Mouse (Mus musculus) left cerebral cortex, postnatal 36 days (tissue): Measurements from ENCODE around the gene Mrgpra2a. TPM values are rescaled to one million over a fixed set of nuclear protein-coding genes. Genes with fewer than 3 reads are reported as not detected.
"Not testable (repeated sequence)": the region's sequence is repeated elsewhere in the genome, so short reads cannot be mapped to it uniquely, and the experiment has no call there.

ENCODE experiments used
- DNase-seq, 2 experiments: peaks; one replicate each; pipeline ENCODE4 v3.0.0; 2021 to 2022; ENCODE audit warnings: low spot score in 2 of 2, mixed read lengths in 1 of 2
- intact Hi-C: fragments of 180-260 bp; cut with DNase I; formaldehyde crosslinking; loops from one replicate; pipeline ENCODE4 v1.15.1; 2025
- total RNA-seq, 2 experiments: library from RNA; stranded (reverse); gene quantifications; 2 replicates each; pipeline ENCODE4 v1.2.3; 2021

Mrgpra2a gene
- not detected for total RNA-seq

DNA sequence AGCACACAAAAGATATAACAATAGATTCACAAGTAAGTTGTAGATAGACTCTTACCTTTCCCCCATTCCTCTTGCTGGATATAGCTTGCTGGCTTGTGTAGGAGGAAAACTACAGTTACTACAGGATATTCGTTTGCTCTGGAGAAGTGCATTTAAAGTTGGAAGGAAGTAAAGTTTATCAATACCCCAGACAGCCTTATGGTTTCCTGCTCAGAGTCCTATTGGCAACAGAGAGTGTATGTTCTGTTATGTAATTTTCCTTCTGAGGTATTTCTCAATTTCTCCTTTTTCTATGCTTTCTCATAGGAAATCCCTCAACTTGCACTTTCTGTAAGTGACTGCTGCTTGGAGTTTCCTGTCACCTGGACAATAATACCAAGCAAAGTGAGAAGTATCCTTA is at the start of gene Mrgpra2a:
Gene Mrgpra2a, minus strand, starts transcription at position 125 of the 400 bp plus-strand sequence.
- intact Hi-C loops, DNase-seq: not testable (repeated sequence)

DNA sequence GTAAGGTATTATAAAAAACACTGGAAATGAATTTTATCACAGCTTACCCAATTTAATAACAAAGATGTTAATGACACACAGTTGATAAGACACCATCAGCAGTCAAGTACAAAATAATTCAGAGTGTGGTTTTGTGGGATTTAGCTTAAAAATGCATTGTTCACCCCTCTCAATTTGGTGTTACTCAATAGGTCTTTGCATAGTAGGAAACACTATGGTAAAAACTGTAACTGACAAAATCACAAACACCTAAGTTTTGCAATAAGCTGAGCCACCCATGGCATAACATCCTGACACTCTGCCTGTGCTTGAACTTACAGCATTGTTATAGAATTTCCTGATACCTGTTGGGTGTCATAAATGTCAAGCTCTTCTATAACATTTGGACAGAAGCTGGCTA is 39.3 kb upstream of the Mrgpra2a start:
- intact Hi-C loops, DNase-seq: not testable (repeated sequence)

DNA sequence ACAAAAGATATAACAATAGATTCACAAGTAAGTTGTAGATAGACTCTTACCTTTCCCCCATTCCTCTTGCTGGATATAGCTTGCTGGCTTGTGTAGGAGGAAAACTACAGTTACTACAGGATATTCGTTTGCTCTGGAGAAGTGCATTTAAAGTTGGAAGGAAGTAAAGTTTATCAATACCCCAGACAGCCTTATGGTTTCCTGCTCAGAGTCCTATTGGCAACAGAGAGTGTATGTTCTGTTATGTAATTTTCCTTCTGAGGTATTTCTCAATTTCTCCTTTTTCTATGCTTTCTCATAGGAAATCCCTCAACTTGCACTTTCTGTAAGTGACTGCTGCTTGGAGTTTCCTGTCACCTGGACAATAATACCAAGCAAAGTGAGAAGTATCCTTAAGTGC is 37.5 kb upstream of the Mrgpra2a start:
- DNase-seq, intact Hi-C loops: not testable (repeated sequence)

DNA sequence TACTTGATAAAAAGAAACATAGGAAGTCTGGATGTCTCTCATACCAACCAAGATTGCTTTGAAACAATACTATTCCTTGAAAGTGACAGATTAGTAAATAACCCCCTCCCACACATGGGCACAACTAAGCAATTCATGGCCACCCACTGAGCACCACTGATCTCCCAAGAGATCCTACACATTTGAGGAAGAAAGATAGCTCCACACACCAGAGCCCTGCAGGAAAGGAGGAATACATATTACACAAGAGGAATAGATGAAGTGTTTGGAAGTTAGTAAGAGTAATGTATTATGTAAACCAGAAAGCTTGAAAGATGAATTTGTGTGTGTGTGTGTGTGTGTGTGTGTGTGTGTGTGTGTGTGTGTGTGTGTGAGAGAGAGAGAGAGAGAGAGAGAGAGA is 31.2 kb upstream of the Mrgpra2a start:
- intact Hi-C loops, DNase-seq: not testable (repeated sequence)

DNA sequence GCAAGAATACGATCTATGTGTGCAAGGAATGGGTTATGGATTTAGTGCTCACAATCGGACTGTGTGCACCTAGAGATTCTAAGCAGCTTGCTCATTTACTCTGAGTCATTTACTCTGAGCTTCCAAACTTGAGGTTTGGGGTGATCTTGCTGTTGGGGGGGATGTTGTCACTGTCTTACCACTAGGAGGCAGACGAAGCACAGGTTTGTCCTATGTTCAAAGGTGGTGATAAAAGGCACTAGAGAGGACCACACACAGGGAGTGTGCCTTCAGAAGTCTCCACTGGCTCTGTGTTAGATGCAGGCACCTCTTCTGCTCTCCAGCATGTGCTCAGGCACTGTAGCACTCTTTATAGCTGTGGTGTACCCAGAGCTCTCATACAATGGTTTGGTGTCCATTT is 22.0 kb upstream of the Mrgpra2a start:
- DNase-seq, intact Hi-C loops: not testable (repeated sequence)

DNA sequence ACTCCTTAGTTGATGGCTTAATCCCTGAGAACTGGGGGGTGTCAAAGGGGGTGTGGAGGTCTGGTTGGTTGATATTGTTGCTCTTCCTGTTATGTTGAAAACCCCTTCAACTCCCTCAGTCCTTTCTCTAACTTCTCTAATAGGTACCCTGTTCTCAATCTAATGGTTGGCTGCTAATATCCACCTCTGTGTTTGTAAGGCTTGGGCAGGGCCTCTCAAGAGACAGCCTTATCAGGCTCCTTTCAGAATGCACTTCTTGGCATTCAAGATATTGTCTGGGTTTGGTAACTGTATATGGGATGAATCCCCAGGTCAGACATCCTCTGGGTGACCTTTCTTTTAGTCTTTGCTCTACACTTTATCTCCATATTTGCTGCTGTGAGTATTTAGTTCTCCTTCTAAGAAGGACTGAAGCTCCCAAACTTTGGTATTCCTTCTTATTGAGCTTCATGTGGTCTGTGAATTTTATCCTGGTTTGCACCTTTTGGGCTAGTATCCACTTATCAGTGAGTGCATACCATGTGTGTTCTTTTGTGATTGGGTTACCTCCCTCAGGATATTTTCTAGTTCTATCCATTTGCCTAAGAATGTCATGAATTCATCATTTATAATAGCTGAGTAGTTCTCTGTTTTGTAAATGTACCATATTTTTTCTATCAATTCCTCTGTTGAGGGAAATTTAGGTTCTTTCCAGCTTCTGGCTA is 13.5 kb upstream of the Mrgpra2a start:
- DNase-seq, intact Hi-C loops: not testable (repeated sequence)

DNA sequence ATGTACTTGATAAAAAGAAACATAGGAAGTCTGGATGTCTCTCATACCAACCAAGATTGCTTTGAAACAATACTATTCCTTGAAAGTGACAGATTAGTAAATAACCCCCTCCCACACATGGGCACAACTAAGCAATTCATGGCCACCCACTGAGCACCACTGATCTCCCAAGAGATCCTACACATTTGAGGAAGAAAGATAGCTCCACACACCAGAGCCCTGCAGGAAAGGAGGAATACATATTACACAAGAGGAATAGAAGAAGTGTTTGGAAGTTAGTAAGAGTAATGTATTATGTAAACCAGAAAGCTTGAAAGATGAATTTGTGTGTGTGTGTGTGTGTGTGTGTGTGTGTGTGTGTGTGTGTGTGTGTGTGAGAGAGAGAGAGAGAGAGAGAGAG is 6.2 kb downstream of the Mrgpra2a start:
- intact Hi-C loops, DNase-seq: not testable (repeated sequence)

DNA sequence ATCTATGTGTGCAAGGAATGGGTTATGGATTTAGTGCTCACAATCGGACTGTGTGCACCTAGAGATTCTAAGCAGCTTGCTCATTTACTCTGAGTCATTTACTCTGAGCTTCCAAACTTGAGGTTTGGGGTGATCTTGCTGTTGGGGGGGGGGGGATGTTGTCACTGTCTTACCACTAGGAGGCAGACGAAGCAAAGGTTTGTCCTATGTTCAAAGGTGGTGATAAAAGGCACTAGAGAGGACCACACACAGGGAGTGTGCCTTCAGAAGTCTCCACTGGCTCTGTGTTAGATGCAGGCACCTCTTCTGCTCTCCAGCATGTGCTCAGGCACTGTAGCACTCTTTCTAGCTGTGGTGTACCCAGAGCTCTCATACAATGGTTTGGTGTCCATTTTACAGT is 15.5 kb downstream of the Mrgpra2a start:
- intact Hi-C loops, DNase-seq: not testable (repeated sequence)

DNA sequence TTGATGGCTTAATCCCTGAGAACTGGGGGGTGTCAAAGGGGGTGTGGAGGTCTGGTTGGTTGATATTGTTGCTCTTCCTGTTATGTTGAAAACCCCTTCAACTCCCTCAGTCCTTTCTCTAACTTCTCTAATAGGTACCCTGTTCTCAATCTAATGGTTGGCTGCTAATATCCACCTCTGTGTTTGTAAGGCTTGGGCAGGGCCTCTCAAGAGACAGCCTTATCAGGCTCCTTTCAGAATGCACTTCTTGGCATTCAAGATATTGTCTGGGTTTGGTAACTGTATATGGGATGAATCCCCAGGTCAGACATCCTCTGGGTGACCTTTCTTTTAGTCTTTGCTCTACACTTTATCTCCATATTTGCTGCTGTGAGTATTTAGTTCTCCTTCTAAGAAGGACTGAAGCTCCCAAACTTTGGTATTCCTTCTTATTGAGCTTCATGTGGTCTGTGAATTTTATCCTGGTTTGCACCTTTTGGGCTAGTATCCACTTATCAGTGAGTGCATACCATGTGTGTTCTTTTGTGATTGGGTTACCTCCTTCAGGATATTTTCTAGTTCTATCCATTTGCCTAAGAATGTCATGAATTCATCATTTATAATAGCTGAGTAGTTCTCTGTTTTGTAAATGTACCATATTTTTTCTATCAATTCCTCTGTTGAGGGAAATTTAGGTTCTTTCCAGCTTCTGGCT is 24.0 kb downstream of the Mrgpra2a start:
- DNase-seq, intact Hi-C loops: not testable (repeated sequence)

DNA sequence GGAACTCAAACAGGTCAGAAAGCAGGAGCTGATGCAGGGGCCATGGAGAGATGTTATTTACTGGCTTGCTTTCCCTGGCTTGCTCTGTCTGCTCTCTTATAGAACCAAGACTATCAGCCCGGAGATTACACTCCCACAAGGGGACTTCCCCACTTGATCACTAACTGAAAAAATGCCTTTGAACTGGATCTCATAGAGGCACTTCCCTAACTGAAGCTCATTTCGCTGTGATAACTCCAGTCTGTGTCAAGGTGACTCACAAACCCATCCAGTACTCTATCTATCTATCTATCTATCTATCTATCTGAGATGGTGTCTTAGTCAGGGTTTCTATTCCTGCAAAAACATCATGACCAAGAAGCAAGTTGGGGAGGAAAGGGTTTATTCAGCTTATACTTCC is 41.3 kb downstream of the Mrgpra2a start:
- DNase-seq = no peak
- intact Hi-C loops = no loop called here

DNA sequence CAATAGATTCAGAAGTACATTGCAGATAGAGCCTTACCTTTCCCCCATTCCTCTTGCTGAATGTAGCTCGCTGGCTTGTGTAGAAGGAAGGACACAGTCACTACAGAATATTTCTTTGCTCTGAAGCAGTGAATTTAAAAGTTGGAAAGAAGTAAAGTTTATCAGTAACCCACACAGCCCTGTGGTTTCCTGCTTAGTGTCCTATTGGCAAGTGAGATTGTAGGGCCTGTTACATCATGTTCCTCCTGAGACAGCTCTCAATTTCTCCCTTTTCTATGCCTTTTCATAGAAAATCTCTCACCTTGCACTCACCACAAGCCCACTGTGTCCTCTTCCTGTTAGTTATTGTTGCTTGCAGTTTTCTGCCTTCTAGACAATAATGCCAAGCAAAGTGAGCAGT is 42.4 kb downstream of the Mrgpra2a start:
- no peak for DNase-seq
- intact Hi-C loops = no loop called here

DNA sequence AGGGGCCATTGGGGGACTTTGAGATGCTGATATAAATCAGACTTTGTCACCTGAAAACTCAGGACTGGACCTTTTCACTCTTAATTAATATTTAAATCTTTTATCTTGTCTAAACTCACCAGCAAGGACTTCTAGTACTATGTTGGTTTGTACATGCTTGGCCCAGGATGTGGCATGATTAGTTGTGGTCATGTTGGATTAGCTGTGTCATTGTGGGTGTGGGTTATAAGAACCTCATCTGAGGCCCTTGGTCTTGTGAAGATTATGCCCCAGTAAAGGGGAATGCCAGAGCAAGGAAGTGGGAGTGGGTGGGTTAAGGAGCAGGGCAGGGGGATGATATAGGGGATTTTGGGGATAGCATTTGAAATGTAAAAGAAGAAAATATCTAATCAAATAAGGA is 50.8 kb downstream of the Mrgpra2a start:
- intact Hi-C loops = no loop called here
- no peak for DNase-seq

Other genes with a start within 250 kb of the Mrgpra2a start
- gene Mrgpra6, start 247.2 kb downstream of the Mrgpra2a start, total RNA-seq = not detected
- gene Mrgpra9, start 199.3 kb downstream of the Mrgpra2a start, total RNA-seq = not detected
- gene Mrgpra1, start 97.9 kb downstream of the Mrgpra2a start, total RNA-seq = not detected
- gene Mrgpra2b, start 76.7 kb upstream of the Mrgpra2a start, total RNA-seq = not detected
- not detected for gene Mrgpra3, start 149.2 kb upstream of the Mrgpra2a start, total RNA-seq